ENCODE assay signal across 17 mouse cellular contexts in the genomic region with DNA sequence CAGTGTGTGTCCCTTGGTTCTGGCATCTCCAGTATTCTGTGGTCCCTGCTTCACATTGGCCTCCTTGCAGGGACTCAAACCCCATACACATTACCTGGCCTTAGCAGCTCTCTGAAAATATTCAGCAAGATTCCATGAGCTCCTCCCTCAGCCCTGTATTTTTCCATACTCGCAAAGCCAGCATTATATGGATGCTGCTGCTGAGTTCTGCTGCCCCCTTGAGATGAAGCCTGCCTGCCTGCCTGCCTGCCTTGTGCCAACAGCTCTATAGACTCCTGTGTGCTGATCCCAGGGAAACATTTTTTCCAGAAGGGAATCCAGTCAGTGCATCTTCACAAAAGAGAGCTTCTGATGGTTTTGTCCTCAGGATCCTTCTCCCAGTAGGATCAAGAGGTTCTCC. TPM values are rescaled to one million over a fixed set of nuclear protein-coding genes. Genes with fewer than 3 reads are reported as not detected.
DNase-seq lines count a peak whose midpoint lies in the region; ATAC-seq and TF ChIP-seq lines count a peak whose summit lies in the region.
"Had no signal": no experiment of that assay in that cellular context is flagged by ENCODE, and none has a peak within 500 bp of the region (broad histone marks: within the 10 kb centered on the region; RNA-seq: fewer than 3 reads in every experiment).

No protein-coding gene starts in this region.

- DNase-seq in adrenal gland, adult (ENCODE audit: inconsistent age in 2 of 2, low spot score in 1 of 2) = peak; percentile 42 to 70
- DNase-seq in adrenal gland, postnatal 14 days = no peak
- no peak for DNase-seq in lung, postnatal 10 days
- no peak for DNase-seq in right cerebral cortex, postnatal 14 days
- DNase-seq: cerebellum, adult 8-10 months; gastrocnemius, postnatal 36 days; thymus, postnatal 14 days had no signal

- no peak overlapping the region for H3K9ac ChIP-seq in intestine, postnatal 0 days (ENCODE audit: low read depth, low read length)
- no peak overlapping the region for H3K9ac ChIP-seq in intestine, embryonic 16.5 days (ENCODE audit: low read depth, low read length)
- no peak overlapping the region for H3K9ac ChIP-seq in lung, embryonic 16.5 days (ENCODE audit: low read length)
- H3K9ac ChIP-seq in stomach, embryonic 16.5 days (ENCODE audit: low read length) = no peak overlapping the region
- H3K9ac ChIP-seq: heart, embryonic 13.5 days; limb, embryonic 12.5 days; neural tube, embryonic 13.5 days; stomach, embryonic 15.5 days had no signal

- no peak overlapping the region for H3K4me3 ChIP-seq in intestine, postnatal 0 days (ENCODE audit: low read depth, low read length)
- no peak overlapping the region for H3K4me3 ChIP-seq in intestine, embryonic 16.5 days (ENCODE audit: low read length)
- H3K4me3 ChIP-seq in lung, embryonic 16.5 days (ENCODE audit: low read length) = no peak overlapping the region
- no peak overlapping the region for H3K4me3 ChIP-seq in stomach, embryonic 16.5 days (replicated peaks; ENCODE audit: low read length)
- H3K4me3 ChIP-seq: forebrain, embryonic 10.5 days; heart, embryonic 13.5 days; limb, embryonic 12.5 days; megakaryocyte, embryonic 14.5 days; neural tube, embryonic 13.5 days; stomach, embryonic 15.5 days had no signal

- H3K27me3 ChIP-seq in intestine, postnatal 0 days (replicated peaks; ENCODE audit: control insufficient read depth, insufficient read depth, low read length) = no peaks in the 10 kb centered on the region
- H3K27me3 ChIP-seq in intestine, embryonic 16.5 days (replicated peaks; ENCODE audit: control insufficient read depth, insufficient read depth, low read length) = no peaks in the 10 kb centered on the region
- H3K27me3 ChIP-seq in lung, embryonic 16.5 days (ENCODE audit: control insufficient read depth, insufficient read depth, low read depth, low read length) = no peaks in the 10 kb centered on the region
- H3K27me3 ChIP-seq in stomach, embryonic 16.5 days (ENCODE audit: control insufficient read depth, insufficient read depth, low read length) = no peaks in the 10 kb centered on the region
- H3K27me3 ChIP-seq: heart, embryonic 13.5 days; stomach, embryonic 15.5 days had no signal

- ATAC-seq in intestine, postnatal 0 days = no peak
- no peak for ATAC-seq in intestine, embryonic 16.5 days
- peak; percentile 35; the same call in 1 of the 2 replicates for ATAC-seq in lung, embryonic 16.5 days (ENCODE audit: low read depth)
- ATAC-seq in stomach, embryonic 16.5 days (ENCODE audit: insufficient read depth, low FRiP score) = 0 out of 2 replicates have a peak, but pooled peaks have one; percentile 25

- H3K9me3 ChIP-seq in intestine, postnatal 0 days (ENCODE audit: control insufficient read depth) = no peaks in the 10 kb centered on the region
- H3K9me3 ChIP-seq in intestine, embryonic 16.5 days (ENCODE audit: control insufficient read depth, low read length) = no peaks in the 10 kb centered on the region
- peaks cover 2% of the 10 kb centered on the region; the same call in 1 of the 2 replicates for H3K9me3 ChIP-seq in lung, embryonic 16.5 days (ENCODE audit: control insufficient read depth, low read length)
- no peaks in the 10 kb centered on the region for H3K9me3 ChIP-seq in stomach, embryonic 16.5 days (replicated peaks; ENCODE audit: control insufficient read depth, low read length)
- H3K9me3 ChIP-seq: forebrain, embryonic 10.5 days; heart, embryonic 13.5 days; limb, embryonic 12.5 days; neural tube, embryonic 13.5 days; stomach, embryonic 15.5 days had no signal

- H3K4me2 ChIP-seq in intestine, postnatal 0 days (replicated peaks; ENCODE audit: low read depth) = no peak overlapping the region
- no peak overlapping the region for H3K4me2 ChIP-seq in intestine, embryonic 16.5 days (ENCODE audit: low read depth, low read length)
- H3K4me2 ChIP-seq in lung, embryonic 16.5 days (ENCODE audit: low read depth, low read length) = no peak overlapping the region
- no peak overlapping the region for H3K4me2 ChIP-seq in stomach, embryonic 16.5 days (ENCODE audit: low read depth, low read length)
- H3K4me2 ChIP-seq: heart, embryonic 13.5 days; limb, embryonic 12.5 days; neural tube, embryonic 13.5 days; stomach, embryonic 15.5 days had no signal

- H3K4me1 ChIP-seq in intestine, postnatal 0 days (replicated peaks; ENCODE audit: control insufficient read depth, insufficient read depth, low read length) = no peaks in the 10 kb centered on the region
- H3K4me1 ChIP-seq in intestine, embryonic 16.5 days (ENCODE audit: control insufficient read depth, insufficient read depth, low read length) = peaks cover 2% of the 10 kb centered on the region
- peaks cover 11% of the 10 kb centered on the region for H3K4me1 ChIP-seq in lung, embryonic 16.5 days (replicated peaks; ENCODE audit: control insufficient read depth, insufficient read depth, low read length)
- H3K4me1 ChIP-seq in stomach, embryonic 16.5 days (ENCODE audit: control insufficient read depth, insufficient read depth, low read length) = peaks cover 1% of the 10 kb centered on the region; the same call in 1 of the 2 replicates

- no peaks in the 10 kb centered on the region for H3K36me3 ChIP-seq in intestine, postnatal 0 days (ENCODE audit: control insufficient read depth, insufficient read depth)
- no peaks in the 10 kb centered on the region for H3K36me3 ChIP-seq in intestine, embryonic 16.5 days (ENCODE audit: control insufficient read depth, insufficient read depth, low read length)
- no peaks in the 10 kb centered on the region for H3K36me3 ChIP-seq in lung, embryonic 16.5 days (ENCODE audit: control insufficient read depth, insufficient read depth, low read length)
- H3K36me3 ChIP-seq in stomach, embryonic 16.5 days (ENCODE audit: control insufficient read depth, insufficient read depth, low read length) = no peaks in the 10 kb centered on the region
- H3K36me3 ChIP-seq: forebrain, embryonic 10.5 days; heart, embryonic 13.5 days; limb, embryonic 12.5 days; neural tube, embryonic 13.5 days; stomach, embryonic 15.5 days had no signal

- WGBS in intestine, postnatal 0 days = 0% methylated on average over 1 of the region's 1 CpGs
- 15% methylated on average over 1 of the region's 1 CpGs for WGBS in intestine, embryonic 16.5 days
- 10% methylated on average over 1 of the region's 1 CpGs for WGBS in lung, embryonic 16.5 days
- WGBS in stomach, embryonic 16.5 days = 13% methylated on average over 1 of the region's 1 CpGs

- H3K27ac ChIP-seq in intestine, postnatal 0 days (ENCODE audit: low read depth, low read length) = no peak overlapping the region
- no peak overlapping the region for H3K27ac ChIP-seq in intestine, embryonic 16.5 days (ENCODE audit: low read length)
- H3K27ac ChIP-seq in lung, embryonic 16.5 days (ENCODE audit: low read length) = no peak overlapping the region
- no peak overlapping the region for H3K27ac ChIP-seq in stomach, embryonic 16.5 days (ENCODE audit: low read length)
- H3K27ac ChIP-seq: forebrain, embryonic 10.5 days; heart, embryonic 13.5 days; limb, embryonic 12.5 days; neural tube, embryonic 13.5 days; stomach, embryonic 15.5 days had no signal

- peak; percentile 65 for TF ChIP-seq CTCF in intestine, postnatal 0 days (IDR thresholded peaks at IDR 0.05; ENCODE audit: low read depth)

RNA-seq across cellular contexts. Expression of a gene that starts 5.9 kb away (rescaled TPM):
- 40.8 and 45.4 TPM in 2 replicates for total RNA-seq in adrenal gland, postnatal 14 days (2021)
- 2.3 and 2.6 TPM in 2 replicates for polyA plus RNA-seq in intestine, postnatal 0 days (2015; fragmentation: Nextera tagmentation; extraction: Ambion mirVana)
- 7.1 and 7.3 TPM in 2 replicates for polyA plus RNA-seq in intestine, embryonic 16.5 days (2015; fragmentation: Nextera tagmentation; extraction: Ambion mirVana)
- 5.5 and 6.3 TPM in 2 replicates for polyA plus RNA-seq in lung, embryonic 16.5 days (2015; fragmentation: Nextera tagmentation; extraction: Ambion mirVana)
- 9.3 and 9.9 TPM in 2 replicates for polyA plus RNA-seq in stomach, embryonic 16.5 days (2015; fragmentation: Nextera tagmentation; extraction: Ambion mirVana)

Comparison
In these comparisons a context has a peak if more than half of its experiments do, and no peak if none do; other contexts are left out.
1. DNase-seq: peak in adrenal gland, adult (2 of 2); none in adrenal gland, postnatal 14 days (single experiment), lung, postnatal 10 days (single experiment) and right cerebral cortex, postnatal 14 days (single experiment).
2. ATAC-seq: peak in lung, embryonic 16.5 days (single experiment) and stomach, embryonic 16.5 days (single experiment); none in intestine, postnatal 0 days (single experiment) and intestine, embryonic 16.5 days (single experiment).